Mouse (Mus musculus) brown adipose tissue, adult 24 weeks (tissue): ENCODE measurements around the gene Pycr1. TPM values are rescaled to one million over a fixed set of nuclear protein-coding genes. Genes with fewer than 3 reads are reported as not detected.

Experiments used
- H3K27ac ChIP-seq: fragments of 200-500 bp; replicated peaks from 2 replicates; pipeline ENCODE4 v1.5.1; 2012; ENCODE audit warnings: low read depth, mild to moderate bottlenecking, low read length
- H3K4me1 ChIP-seq: fragments of 200-500 bp; 2 replicates; pipeline ENCODE4 v1.6.1; 2012; ENCODE audit warnings: low read length, mixed read lengths; ENCODE audit not compliant: control insufficient read depth, insufficient read depth, insufficient read length
- H3K4me3 ChIP-seq: fragments of 200-500 bp; 2 replicates; pipeline ENCODE4 v1.5.1; 2012; ENCODE audit warnings: low read depth, mild to moderate bottlenecking, low read length, moderate library complexity; ENCODE audit not compliant: insufficient read depth
- polyA plus RNA-seq: library from polyadenylated mRNA; stranded (reverse); fragments of >200 nt; gene quantifications from 2 replicates; pipeline ENCODE4 v1.2.4, GENCODE M21; 2012; ENCODE audit not compliant: missing spikeins, insufficient read depth, insufficient read length

The Pycr1 gene
- polyA plus RNA-seq, 1 experiment, result 1.3 TPM

DNA sequence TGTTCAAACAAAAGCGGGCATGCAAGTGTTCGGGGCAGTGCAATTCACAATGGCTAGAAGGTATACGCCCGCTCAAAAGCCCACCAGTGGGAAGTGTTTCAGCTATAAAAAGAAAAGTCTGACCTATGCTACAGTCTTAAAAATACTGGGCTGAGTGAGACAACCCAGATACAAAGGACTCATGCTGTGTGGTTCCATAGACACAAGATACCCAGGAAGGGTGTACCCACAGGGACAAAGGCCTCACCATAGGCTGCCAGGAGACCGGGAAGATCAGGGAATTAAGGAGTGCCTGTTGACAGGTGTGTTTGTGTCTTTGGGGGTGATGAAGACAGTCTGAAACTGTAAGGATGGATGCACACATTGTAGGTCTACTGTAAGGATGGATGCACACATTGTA, 20.1 kb upstream of the Pycr1 start:
- no peak overlapping the region for H3K27ac ChIP-seq
- peaks cover 3% of the 10 kb centered on the region; the same call in 1 of the 2 replicates for H3K4me1 ChIP-seq
- no peak overlapping the region for H3K4me3 ChIP-seq

GRCm38 (mm10) chr11:120662759-120663158, 19.2 kb upstream of the Pycr1 start:
- H3K4me1 ChIP-seq, result peaks cover 3% of the 10 kb centered on the region; the same call in 1 of the 2 replicates
- no peak overlapping the region for H3K4me3 ChIP-seq
- H3K27ac ChIP-seq, result no peak overlapping the region

DNA sequence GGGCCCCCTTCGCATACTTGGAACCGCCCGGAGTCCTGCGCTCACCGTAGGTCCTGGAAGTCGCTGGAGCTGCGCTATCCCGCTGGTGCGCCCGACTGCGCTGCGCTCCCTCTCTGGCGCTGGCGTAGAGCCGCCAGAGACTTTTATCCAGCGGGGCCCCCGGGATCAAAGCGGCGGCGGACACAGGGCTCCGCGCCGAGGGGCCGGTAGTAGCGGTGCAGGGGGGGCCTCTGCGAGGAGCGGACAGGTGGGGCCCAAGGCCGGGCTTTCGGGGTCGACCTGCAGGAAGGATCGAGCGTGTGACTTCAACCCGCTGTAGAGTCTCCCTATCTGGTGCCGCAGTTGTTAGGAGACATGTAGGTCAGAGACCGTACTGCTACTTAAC, 17.5 kb upstream of the Pycr1 start, which contains the start of gene Notum:
TSS of gene Notum (minus strand) at position 100 of the 385 bp plus-strand sequence.
- H3K4me1 ChIP-seq, result peaks cover 3% of the 10 kb centered on the region; the same call in 1 of the 2 replicates
- no peak within 1 kb of the TSS for H3K27ac ChIP-seq

GRCm38 (mm10) chr11:120660301-120661075, 16.9 kb upstream of the Pycr1 start:
- Histone ChIP-seq H3K27ac (no peak overlapping the region), H3K4me3 (peak overlapping the region; percentile 53), H3K4me1 (peaks cover 3% of the 10 kb centered on the region; the same call in 1 of the 2 replicates)

More for the DNA sequence above, 17.5 kb upstream of the Pycr1 start, which contains the start of gene Notum:
- H3K4me3 ChIP-seq, result peak within 1 kb of the TSS; percentile 53

DNA sequence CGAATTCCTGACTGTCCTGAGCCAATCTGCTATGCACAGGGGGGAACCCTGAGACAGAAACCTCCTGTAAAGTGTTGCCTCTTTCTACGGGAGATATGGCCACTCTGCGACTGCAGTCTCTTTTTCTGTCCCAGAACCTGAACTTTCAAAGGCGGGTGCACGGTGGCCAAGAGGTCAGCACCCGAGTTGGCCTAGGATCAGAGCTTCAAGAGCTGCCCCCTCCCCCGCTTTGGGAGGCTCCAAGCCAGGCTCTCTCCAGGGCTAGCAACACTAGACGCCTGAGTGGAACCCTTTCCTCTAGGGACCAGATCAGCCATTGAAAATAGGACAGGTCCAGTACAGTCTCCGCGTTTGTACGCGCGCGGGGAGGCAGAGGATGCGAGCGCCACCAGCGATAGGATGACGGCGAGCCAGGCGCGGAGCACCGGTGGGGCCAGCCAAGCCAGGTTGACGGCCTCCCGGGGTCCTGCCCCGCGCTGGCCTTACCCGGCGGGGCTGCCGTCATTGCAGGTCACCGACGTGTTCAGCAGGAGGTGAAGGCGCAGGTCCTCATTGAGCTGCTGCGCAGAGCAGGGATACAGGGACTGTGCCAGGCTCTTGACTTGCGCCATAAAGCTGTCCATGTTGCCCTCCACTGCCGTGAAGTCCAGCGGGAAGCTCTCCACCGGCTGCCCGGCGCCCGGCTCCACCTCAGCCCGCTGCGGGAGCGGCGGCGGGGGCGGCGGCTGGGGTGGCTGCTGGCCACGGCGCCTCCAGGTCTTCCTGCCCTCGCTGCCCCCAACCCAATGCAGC, 16.1 kb upstream of the Pycr1 start:
- no peak overlapping the region for H3K27ac ChIP-seq
- H3K4me1 ChIP-seq, result peaks cover 3% of the 10 kb centered on the region; the same call in 1 of the 2 replicates
- peak overlapping the region; percentile 53 for H3K4me3 ChIP-seq

- Histone ChIP-seq H3K27ac (no peak overlapping the region), H3K4me3 (peak overlapping the region; percentile 27; the same call in 1 of the 2 replicates), H3K4me1 (peaks cover 3% of the 10 kb centered on the region; the same call in 1 of the 2 replicates)
Measured at GRCm38 (mm10) chr11:120658876-120659410, 15.4 kb upstream of the Pycr1 start.

DNA sequence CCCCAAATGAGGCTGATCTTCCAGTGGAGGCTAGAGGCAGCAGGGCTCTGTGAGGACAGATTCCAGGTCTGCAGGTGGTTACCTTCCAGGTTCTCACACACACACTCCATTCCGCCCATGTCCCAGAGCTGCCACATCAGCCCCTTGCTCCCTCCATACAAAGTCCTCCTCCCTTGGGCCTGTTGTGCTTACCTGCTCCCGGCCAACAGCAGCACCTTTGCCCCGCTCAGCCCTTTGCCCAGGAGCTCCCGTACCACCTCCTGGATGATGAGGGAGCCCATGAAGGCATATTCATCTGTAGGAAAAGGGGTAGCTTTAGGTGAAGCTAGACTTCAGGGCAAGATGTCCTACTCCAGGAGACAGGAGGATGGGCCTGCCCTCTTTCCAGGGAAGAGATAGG, 13.7 kb upstream of the Pycr1 start:
- H3K4me1 ChIP-seq, result peaks cover 3% of the 10 kb centered on the region; the same call in 1 of the 2 replicates
- no peak overlapping the region for H3K27ac ChIP-seq
- no peak overlapping the region for H3K4me3 ChIP-seq

DNA sequence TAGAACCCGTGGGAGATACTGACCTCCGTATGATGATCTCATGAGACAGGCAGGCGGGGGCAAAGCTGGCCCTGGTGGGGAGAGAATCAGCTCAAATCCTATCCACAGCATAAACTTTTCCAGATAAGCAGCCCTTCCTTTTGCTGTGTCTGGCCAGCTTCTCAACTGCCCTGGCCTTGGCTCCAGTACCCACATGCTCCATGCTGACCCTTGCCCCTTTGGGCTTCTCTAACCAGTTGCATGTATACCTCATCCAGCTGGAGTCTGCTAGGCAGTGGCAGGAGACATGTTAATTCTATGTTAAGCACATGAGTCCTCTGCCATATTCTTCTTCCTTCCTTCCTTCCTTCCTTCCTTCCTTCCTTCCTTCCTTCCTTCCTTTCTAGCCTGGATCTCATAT, 11.2 kb upstream of the Pycr1 start:
- no peak overlapping the region for H3K4me3 ChIP-seq
- H3K27ac ChIP-seq, result no peak overlapping the region
- peaks cover 2% of the 10 kb centered on the region; the same call in 1 of the 2 replicates for H3K4me1 ChIP-seq

GRCm38 (mm10) chr11:120651872-120652271, 8.3 kb upstream of the Pycr1 start:
- Histone ChIP-seq H3K27ac (no peak overlapping the region), H3K4me3 (no peak overlapping the region), H3K4me1 (peaks cover 4% of the 10 kb centered on the region)

GRCm38 (mm10) chr11:120648001-120648476, 4.5 kb upstream of the Pycr1 start, which contains the start of gene Myadml2:
Gene Myadml2 (minus strand): TSS chr11:120648158.
- Histone ChIP-seq H3K27ac (no peak within 1 kb of the TSS), H3K4me3 (peak within 1 kb of the TSS; percentile 35), H3K4me1 (peaks cover 4% of the 10 kb centered on the region)

GRCm38 (mm10) chr11:120647047-120647830, 3.7 kb upstream of the Pycr1 start:
- H3K4me3 ChIP-seq, result peak overlapping the region; percentile 35; the same call in 1 of the 2 replicates
- H3K4me1 ChIP-seq, result peaks cover 4% of the 10 kb centered on the region
- no peak overlapping the region for H3K27ac ChIP-seq

DNA sequence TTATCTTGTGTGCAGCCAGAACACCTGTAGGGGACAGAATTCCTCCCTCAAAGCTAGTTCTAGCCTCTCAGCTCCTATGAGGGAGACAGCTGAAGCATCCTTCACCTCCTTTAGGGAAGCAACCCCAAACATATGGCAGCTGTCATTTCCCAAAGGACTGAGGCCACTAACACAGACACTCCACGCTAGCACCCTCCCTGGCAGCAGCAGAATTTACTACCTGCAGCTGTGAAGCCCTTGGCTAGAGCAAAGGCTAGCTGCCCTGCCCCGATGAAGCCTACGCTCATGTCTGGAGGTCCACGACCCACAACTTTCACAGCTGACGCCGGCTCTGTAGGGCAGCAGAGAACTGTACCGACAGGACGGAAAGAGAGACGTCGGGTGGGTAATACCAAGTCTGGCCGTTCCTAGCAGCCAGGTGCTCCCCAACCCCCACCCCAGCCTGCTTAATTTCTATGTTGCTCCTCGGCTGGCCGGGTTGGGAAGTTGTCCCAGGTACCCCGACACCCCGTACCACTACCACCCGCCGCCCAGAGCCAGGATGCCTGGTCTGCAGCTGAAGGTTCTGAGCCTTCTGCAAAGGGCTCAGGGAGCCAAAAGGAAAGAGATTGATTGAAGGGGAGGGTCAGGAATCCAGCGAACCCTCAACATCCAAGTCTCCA, 499 bp downstream of the Pycr1 start:
- Histone ChIP-seq H3K4me1 (peaks cover 2% of the 10 kb centered on the region), H3K27ac (no peak overlapping the region), H3K4me3 (peak overlapping the region; percentile 66)

DNA sequence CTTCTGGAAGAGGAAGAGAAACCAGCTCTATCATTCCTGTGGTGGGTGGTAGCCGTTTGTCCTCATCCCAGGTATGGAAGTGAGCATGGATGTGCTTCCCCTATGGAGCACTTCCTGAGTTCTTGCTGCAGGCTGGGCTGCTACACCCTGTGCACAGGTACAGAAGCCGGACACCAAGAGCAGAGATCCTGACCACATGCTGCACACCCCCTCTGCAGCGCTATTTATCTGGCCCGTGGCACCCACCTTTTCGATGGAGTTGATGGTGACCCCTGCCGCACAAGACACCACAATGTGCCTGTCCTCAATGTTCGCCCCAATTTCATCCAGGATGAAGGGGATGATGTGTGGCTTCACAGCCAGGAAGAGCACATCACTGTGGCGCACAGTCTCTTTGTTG, 1.7 kb downstream of the Pycr1 start:
- Histone ChIP-seq H3K4me1 (no peaks in the 10 kb centered on the region), H3K27ac (no peak overlapping the region), H3K4me3 (no peak overlapping the region)

- Histone ChIP-seq H3K27ac (no peak overlapping the region), H3K4me3 (no peak overlapping the region), H3K4me1 (no peaks in the 10 kb centered on the region)
Measured at GRCm38 (mm10) chr11:120641255-120641654, 2.3 kb downstream of the Pycr1 start.
